Mouse (Mus musculus): ENCODE results near the gene Casp9. TPM values are rescaled to one million over a fixed set of nuclear protein-coding genes. Genes with fewer than 3 reads are reported as not detected.

Gene Casp9
- polyA plus RNA-seq (2012; rRNA removed), result 6.8 and 8.4 TPM in 2 replicates

DNA sequence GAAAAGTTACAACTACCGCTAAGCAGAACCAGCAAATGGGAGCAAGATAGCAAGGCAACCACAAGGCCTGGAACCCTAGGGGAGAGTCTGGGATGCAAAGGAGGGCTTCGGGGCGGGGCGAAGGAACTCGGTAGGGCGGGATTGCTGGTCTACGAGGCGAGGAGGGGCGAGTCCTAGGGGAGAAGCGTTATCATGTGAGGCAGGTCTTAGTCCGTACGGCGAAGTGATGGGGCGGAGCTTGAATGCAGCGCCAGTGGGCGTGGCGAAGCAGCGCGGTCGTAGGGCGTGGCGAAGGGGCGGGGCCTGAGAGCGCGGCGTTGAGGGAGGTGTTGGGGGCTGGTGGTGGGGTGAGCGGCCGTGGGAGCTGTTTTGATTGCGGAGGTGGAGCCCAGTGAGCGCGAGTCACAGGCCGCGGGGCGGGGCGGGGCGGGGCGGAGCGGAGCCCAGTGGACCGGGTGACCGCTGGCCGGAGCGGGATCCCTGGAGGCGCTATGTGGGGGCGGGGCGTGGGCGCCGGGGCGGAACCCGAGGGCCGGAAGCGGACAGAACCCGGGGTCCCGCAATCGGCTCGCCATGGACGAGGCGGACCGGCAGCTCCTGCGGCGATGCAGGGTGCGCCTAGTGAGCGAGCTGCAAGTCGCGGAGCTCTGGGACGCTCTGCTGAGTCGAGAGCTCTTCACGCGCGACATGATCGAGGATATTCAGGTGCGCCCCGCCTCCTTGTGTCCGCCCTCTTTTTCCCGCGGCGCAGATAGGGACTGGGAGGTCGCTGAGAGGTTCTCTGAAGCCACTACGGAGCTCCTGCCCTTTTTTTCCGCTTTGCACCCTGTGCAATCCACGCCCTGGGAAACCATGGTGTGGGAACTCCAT lies at the start of gene Casp9:
TSS of gene Casp9 (plus strand) at position 331 of the 870 bp plus-strand sequence.

GRCm38 (mm10) chr4:141746578-141747346 lies 46.6 kb upstream of the Casp9 start, which contains the start of gene Agmat:
Gene Agmat, plus strand, starts transcription at chr4:141746672.

GRCm38 (mm10) chr4:141790524-141790990 lies 2.9 kb upstream of the Casp9 start, which contains the start of gene Dnajc16:
Gene Dnajc16, minus strand, starts transcription at chr4:141790931.

GRCm38 (mm10) chr4:141826060-141826459 lies 32.6 kb downstream of the Casp9 start, which contains the start of gene Cela2a:
Gene Cela2a, minus strand, starts transcription at chr4:141826160.

DNA sequence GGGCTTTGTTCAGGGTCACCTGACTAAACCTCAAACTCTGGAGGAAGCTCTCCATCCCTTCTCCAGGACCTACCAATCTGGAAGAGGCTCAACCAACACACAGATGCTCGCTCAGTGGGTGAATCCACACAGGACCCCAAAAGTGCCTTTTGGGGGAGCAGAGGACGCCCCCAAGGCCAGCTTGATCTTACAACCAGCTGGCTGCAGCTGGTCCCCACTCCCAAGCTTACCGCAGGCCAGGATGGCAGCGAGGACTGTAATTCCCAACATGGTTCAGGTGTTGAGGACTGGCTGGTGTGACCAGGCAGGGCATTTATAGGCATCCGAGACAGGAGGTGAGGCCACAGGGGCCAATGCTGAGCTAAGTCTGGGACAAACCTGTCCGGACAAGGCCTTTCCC lies 52.6 kb downstream of the Casp9 start, which contains the start of gene Ctrc:
TSS of gene Ctrc (minus strand) at position 361 of the 400 bp plus-strand sequence.

Other genes with a start within 250 kb of the Casp9 start
- gene Fblim1, start 187.5 kb upstream of the Casp9 start, polyA plus RNA-seq (2012; rRNA removed), result 1.1 and 1.2 TPM in 2 replicates
- gene Tmem82, start 175.0 kb upstream of the Casp9 start, polyA plus RNA-seq (2012; rRNA removed), result 2.1 and 2.4 TPM in 2 replicates
- gene Slc25a34, start 169.8 kb upstream of the Casp9 start, polyA plus RNA-seq (2012; rRNA removed), result 0.02 and 0.07 TPM in 2 replicates
- gene Plekhm2, start 128.7 kb upstream of the Casp9 start, polyA plus RNA-seq (2012; rRNA removed), result 3.4 and 3.9 TPM in 2 replicates
- gene Rsc1a1, start 108.0 kb upstream of the Casp9 start, polyA plus RNA-seq (2012; rRNA removed), result 2.3 and 3.8 TPM in 2 replicates
- gene Ddi2, start 70.2 kb upstream of the Casp9 start, polyA plus RNA-seq (2012; rRNA removed), result 8.7 and 11.1 TPM in 2 replicates
- gene Agmat, start 46.9 kb upstream of the Casp9 start, polyA plus RNA-seq (2012; rRNA removed), result 10.0 and 12.1 TPM in 2 replicates
- 2.4 and 2.9 TPM in 2 replicates for gene Dnajc16, start 2.7 kb upstream of the Casp9 start, polyA plus RNA-seq (2012; rRNA removed)
- not detected in 2 replicates for gene Cela2a, start 32.5 kb downstream of the Casp9 start, polyA plus RNA-seq (2012; rRNA removed)
- gene Ctrc, start 52.7 kb downstream of the Casp9 start, polyA plus RNA-seq (2012; rRNA removed), result not detected in 2 replicates
- gene Efhd2, start 81.3 kb downstream of the Casp9 start, polyA plus RNA-seq (2012; rRNA removed), result 23.0 and 26.5 TPM in 2 replicates
- gene Fhad1, start 221.5 kb downstream of the Casp9 start, polyA plus RNA-seq (2012; rRNA removed), result 0.14 and 0.41 TPM in 2 replicates